Comparison of ENCODE assay signal across 10 mouse cellular contexts in the genomic region with DNA sequence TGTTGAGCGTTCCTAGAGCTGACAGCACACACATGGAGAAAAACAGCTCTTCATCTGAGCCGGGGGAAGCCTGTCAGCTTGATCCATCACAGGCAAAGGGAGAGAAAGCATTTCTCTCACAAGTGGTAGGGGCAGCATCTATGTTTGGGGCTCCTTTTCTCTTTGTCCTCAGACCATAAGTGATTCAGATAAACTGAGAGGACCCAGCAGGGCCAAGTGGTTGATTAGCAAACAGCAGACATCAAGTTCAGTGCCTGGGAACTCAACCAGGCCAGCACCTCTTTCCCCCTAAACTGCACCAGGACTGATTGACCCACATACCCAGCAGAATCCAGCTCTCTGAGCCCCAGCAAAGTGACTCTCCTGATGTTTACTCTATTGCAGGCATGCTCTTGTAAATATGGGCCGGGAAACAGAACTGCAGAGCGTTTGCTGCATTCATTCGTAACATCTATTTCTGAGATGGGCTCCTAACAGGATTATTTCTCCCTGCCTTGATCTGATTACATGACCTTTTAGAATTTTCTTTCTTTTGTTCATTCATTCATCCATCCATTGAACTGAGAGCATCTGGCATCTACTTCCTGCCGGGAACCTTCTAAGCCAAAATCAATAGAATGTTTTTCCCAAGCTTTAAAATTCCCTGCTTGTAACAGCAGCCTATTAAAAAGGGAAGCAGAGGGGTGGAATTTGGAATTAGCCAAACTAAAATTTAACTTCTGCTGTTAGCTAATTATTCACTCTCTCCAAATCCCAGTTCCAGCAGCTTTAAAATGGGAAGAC. TPM values are rescaled to one million over a fixed set of nuclear protein-coding genes. Genes with fewer than 3 reads are reported as not detected.
A peak's percentile ranks its signal among the peaks of the same experiment; 100 is the strongest.
DNase-seq lines count a peak whose midpoint lies in the region; ATAC-seq and TF ChIP-seq lines count a peak whose summit lies in the region.
"Had no signal": no experiment of that assay in that cellular context is flagged by ENCODE, and none has a peak within 500 bp of the region (broad histone marks: within the 10 kb centered on the region; RNA-seq: fewer than 3 reads in every experiment).

No protein-coding gene starts in this region.

- H3K27me3 ChIP-seq in heart, embryonic 16.5 days (ENCODE audit: control insufficient read depth, insufficient read depth, low read length): no peaks in the 10 kb centered on the region
- peaks cover 4% of the 10 kb centered on the region; the same call in 1 of the 2 replicates for H3K27me3 ChIP-seq in neural tube, embryonic 12.5 days (replicated peaks)
- no peaks in the 10 kb centered on the region for H3K27me3 ChIP-seq in limb, embryonic 10.5 days (ENCODE audit: low read depth, poor library complexity, severe bottlenecking)
- H3K27me3 ChIP-seq in cerebellum, adult 2 months (ENCODE audit: control insufficient read depth, insufficient read depth, low read length): no peaks in the 10 kb centered on the region; the same call in 1 of the 2 replicates
- H3K27me3 ChIP-seq: embryonic facial prominence, embryonic 15.5 days had no signal

- H3K4me1 ChIP-seq in heart, embryonic 16.5 days (ENCODE audit: control insufficient read depth, insufficient read depth, low read length): peaks cover 43% of the 10 kb centered on the region
- peaks cover 29% of the 10 kb centered on the region for H3K4me1 ChIP-seq in neural tube, embryonic 12.5 days
- peaks cover 42% of the 10 kb centered on the region for H3K4me1 ChIP-seq in limb, embryonic 10.5 days
- peaks cover 4% of the 10 kb centered on the region for H3K4me1 ChIP-seq in cerebellum, adult 2 months (ENCODE audit: control insufficient read depth, insufficient read depth, low read length)

- H3K9me3 ChIP-seq in heart, embryonic 16.5 days (replicated peaks; ENCODE audit: control insufficient read depth, low read length): peaks cover 7% of the 10 kb centered on the region
- no peaks in the 10 kb centered on the region for H3K9me3 ChIP-seq in neural tube, embryonic 12.5 days
- no peaks in the 10 kb centered on the region for H3K9me3 ChIP-seq in limb, embryonic 10.5 days (replicated peaks)
- H3K9me3 ChIP-seq: embryonic facial prominence, embryonic 15.5 days had no signal

- H3K9ac ChIP-seq in heart, embryonic 16.5 days (ENCODE audit: low read length): 0 out of 2 replicates have a peak overlapping the region, but pooled peaks have one; percentile 30
- H3K9ac ChIP-seq in neural tube, embryonic 12.5 days: no peak overlapping the region
- H3K9ac ChIP-seq: embryonic facial prominence, embryonic 15.5 days had no signal

- no peak for TF ChIP-seq POLR2A in cerebellum, adult 2 months (IDR thresholded peaks at IDR 0.05; ENCODE audit: borderline replicate concordance, insufficient read depth, low read length)

- no peak overlapping the region for H3K4me2 ChIP-seq in heart, embryonic 16.5 days (ENCODE audit: low read depth, low read length)
- H3K4me2 ChIP-seq in neural tube, embryonic 12.5 days (replicated peaks): no peak overlapping the region
- H3K4me2 ChIP-seq: embryonic facial prominence, embryonic 15.5 days had no signal

- no peak for ATAC-seq in heart, embryonic 16.5 days (replicated peaks; ENCODE audit: extremely low read depth, insufficient read depth, low FRiP score)
- ATAC-seq in neural tube, embryonic 12.5 days (ENCODE audit: low FRiP score, low read depth): no peak
- no peak for ATAC-seq in activated CD4-positive, CD25-positive, alpha-beta regulatory T cell, adult 4 months
- no peak for ATAC-seq in monocyte, adult 5-6 weeks (replicated peaks; ENCODE audit: insufficient number of reproducible peaks, low FRiP score, low TSS enrichment, poor library complexity, severe bottlenecking)

- H3K36me3 ChIP-seq in heart, embryonic 16.5 days (ENCODE audit: control insufficient read depth, insufficient read depth): no peaks in the 10 kb centered on the region
- no peaks in the 10 kb centered on the region for H3K36me3 ChIP-seq in neural tube, embryonic 12.5 days
- no peaks in the 10 kb centered on the region for H3K36me3 ChIP-seq in limb, embryonic 10.5 days
- H3K36me3 ChIP-seq: embryonic facial prominence, embryonic 15.5 days had no signal

- no peak for DNase-seq in heart, postnatal 4 days
- DNase-seq in neural tube, embryonic 10.5 days (ENCODE audit: extremely low spot score, low spot score): no peak
- DNase-seq in limb, embryonic 10.5 days (ENCODE audit: low spot score): no peak
- no peak for DNase-seq in cerebellum, adult 2 months
- DNase-seq: heart, adult 18-20 months had no signal

- TF ChIP-seq CTCF in cerebellum, adult 2 months (IDR thresholded peaks at IDR 0.05; ENCODE audit: borderline replicate concordance, insufficient read depth, low read depth, low read length): no peak

- H3K27ac ChIP-seq in heart, embryonic 16.5 days (ENCODE audit: low read length): peak overlapping the region; percentile 56
- H3K27ac ChIP-seq in neural tube, embryonic 12.5 days: peak overlapping the region; percentile 32; the same call in 1 of the 2 replicates
- peak overlapping the region; percentile 27; the same call in 1 of the 2 replicates for H3K27ac ChIP-seq in limb, embryonic 10.5 days
- no peak overlapping the region for H3K27ac ChIP-seq in cerebellum, adult 2 months (ENCODE audit: insufficient read depth, low read length)
- H3K27ac ChIP-seq: embryonic facial prominence, embryonic 15.5 days had no signal

- H3K4me3 ChIP-seq in heart, embryonic 16.5 days (ENCODE audit: low read length): no peak overlapping the region
- no peak overlapping the region for H3K4me3 ChIP-seq in neural tube, embryonic 12.5 days
- no peak overlapping the region for H3K4me3 ChIP-seq in limb, embryonic 10.5 days
- no peak overlapping the region for H3K4me3 ChIP-seq in cerebellum, adult 2 months (replicated peaks; ENCODE audit: insufficient read depth, low read depth, low read length)
- H3K4me3 ChIP-seq: embryonic facial prominence, embryonic 15.5 days had no signal

- WGBS in heart, embryonic 16.5 days: 35% methylated on average over 6 of the region's 6 CpGs
- 52% methylated on average over 6 of the region's 6 CpGs for WGBS in neural tube, embryonic 12.5 days
- WGBS in limb, embryonic 10.5 days: 63% methylated on average over 6 of the region's 6 CpGs
- 61% methylated on average over 6 of the region's 6 CpGs for WGBS in cerebellum, adult 2 months

RNA-seq across cellular contexts. Expression of a gene that starts 21.5 kb away (rescaled TPM):
- polyA plus RNA-seq in heart, embryonic 16.5 days (2015; fragmentation: Nextera tagmentation; extraction: Ambion mirVana): 1.4 and 1.6 TPM in 2 replicates
- total RNA-seq in heart, postnatal 4 days (2021): under 1 TPM; 0.81 to 0.88 TPM
- 6.6 and 7.6 TPM in 2 replicates for polyA plus RNA-seq in neural tube, embryonic 12.5 days (2016; fragmentation: Nextera tagmentation; extraction: Ambion mirVana)
- 0.33 and 0.34 TPM in 2 replicates for polyA plus RNA-seq in limb, embryonic 10.5 days (2016; fragmentation: Nextera tagmentation; extraction: Ambion mirVana)
- 2.4 and 3.4 TPM in 2 replicates for polyA plus RNA-seq in cerebellum, adult 2 months (2012; rRNA removed)
- not detected for polyA plus RNA-seq in activated CD4-positive, CD25-positive, alpha-beta regulatory T cell, adult 4 months (2017; shearing (Covaris generic))
- total RNA-seq in monocyte, adult 5-6 weeks (2017): not detected in 3 replicates
